Mouse (Mus musculus): ENCODE data around the gene Pdcd1.

- TF ChIP-seq POLR2A (IDR thresholded peaks at IDR 0.05; ENCODE audit: extremely low read depth, insufficient read depth, low read length), result no peak
- TF ChIP-seq CTCF (IDR thresholded peaks at IDR 0.05; ENCODE audit: extremely low read depth, insufficient read depth, low read length), result no peak
These were observed 1.2 kb downstream of the Pdcd1 start for GRCm38 (mm10) chr1:94051104-94051503.
